Mouse (Mus musculus): ENCODE measurements around the gene Cadm4. TPM values are rescaled to one million over a fixed set of nuclear protein-coding genes. Genes with fewer than 3 reads are reported as not detected.
A peak's percentile ranks its signal among the peaks of the same experiment; 100 is the strongest.

The Cadm4 gene
- polyA plus RNA-seq, 1 experiment from 2014 or later: 8.0 TPM

DNA sequence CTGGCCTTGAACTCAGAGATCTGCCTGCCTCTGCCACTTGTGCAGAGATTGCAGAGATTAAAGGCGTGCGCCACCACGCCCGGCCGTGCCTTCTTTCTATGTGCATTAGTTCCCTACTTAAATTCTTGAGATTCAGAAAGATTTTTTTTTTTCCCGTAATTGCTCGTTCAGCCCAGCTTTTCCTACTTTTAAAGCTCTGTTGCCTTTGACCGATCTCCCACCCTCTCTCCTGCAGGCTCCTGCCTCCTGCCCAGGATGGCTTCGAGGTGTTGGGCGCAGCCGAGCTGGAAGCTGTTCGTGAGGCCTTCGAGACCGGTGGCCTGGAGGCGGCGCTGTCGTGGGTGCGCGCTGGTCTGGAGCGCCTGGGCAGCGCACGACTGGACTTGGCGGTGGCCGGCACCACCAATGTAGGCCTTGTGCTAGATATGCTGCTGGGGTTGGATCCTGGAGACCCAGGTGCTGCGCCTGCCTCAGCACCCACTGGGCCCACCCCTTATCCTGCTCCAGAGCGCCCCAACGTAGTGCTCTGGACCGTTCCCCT is 51.3 kb downstream of the Cadm4 start:
- ATAC-seq (ENCODE audit: insufficient number of reproducible peaks, low FRiP score, low TSS enrichment, low read depth): no peak
- Histone ChIP-seq H3K9ac (no peak overlapping the region), H3K4me3 (replicated peaks) (no peak overlapping the region), H3K4me1 (peaks cover 36% of the 10 kb centered on the region), H3K27ac (replicated peaks) (no peak overlapping the region), H3K36me3 (peaks cover 38% of the 10 kb centered on the region), H3K27me3 (no peaks in the 10 kb centered on the region), H3K9me3 (replicated peaks) (no peaks in the 10 kb centered on the region), H3K4me2 (replicated peaks) (no peak overlapping the region)
- 76% methylated on average over 28 of the region's 28 CpGs for WGBS

DNA sequence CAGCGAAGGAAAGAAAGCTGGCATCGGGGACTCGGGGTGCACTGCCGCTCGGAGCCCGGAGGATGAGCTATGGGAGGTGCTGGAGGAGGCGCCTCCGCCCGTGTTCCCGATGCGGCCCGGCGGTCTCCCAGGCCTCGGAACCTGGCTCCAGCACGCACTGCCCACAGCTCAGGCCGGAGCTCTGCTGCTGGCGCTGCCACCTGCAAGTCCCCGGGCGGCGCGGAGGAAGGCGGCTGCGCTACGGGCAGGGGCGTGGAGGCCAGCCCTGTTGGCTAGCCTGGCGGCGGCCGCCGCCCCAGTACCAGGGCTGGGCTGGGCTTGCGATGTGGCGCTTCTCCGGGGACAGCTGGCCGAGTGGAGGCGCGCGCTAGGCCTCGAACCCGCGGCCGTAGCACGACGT is 52.0 kb downstream of the Cadm4 start:
- Histone ChIP-seq H3K9ac (no peak overlapping the region), H3K4me2 (replicated peaks) (no peak overlapping the region), H3K36me3 (peaks cover 38% of the 10 kb centered on the region), H3K4me3 (replicated peaks) (no peak overlapping the region), H3K9me3 (replicated peaks) (no peaks in the 10 kb centered on the region), H3K27ac (replicated peaks) (no peak overlapping the region), H3K4me1 (peaks cover 36% of the 10 kb centered on the region), H3K27me3 (no peaks in the 10 kb centered on the region)
- ATAC-seq (ENCODE audit: insufficient number of reproducible peaks, low FRiP score, low TSS enrichment, low read depth): no peak
- 39% methylated on average over 42 of the region's 42 CpGs for WGBS

DNA sequence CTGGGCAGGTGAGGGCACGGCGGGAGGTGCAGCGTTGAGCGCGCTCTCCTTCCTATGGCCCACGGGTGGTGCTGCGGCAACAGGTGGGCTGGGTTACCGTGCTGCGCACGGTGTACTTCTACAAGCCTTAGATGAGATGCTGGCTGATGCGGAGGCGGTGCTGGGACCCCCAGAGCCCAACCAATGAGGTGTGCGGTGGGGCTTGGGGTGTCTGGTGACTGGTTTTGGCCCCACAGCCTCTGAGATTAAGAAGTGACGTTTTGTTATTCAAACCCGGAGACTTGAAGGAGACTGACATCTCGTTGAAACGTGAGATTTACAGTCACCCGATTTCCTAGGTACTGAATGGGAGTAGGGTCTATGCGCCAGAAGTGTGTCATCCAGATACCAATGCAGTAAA is 52.5 kb downstream of the Cadm4 start:
- H3K9ac ChIP-seq: no peak overlapping the region
- ATAC-seq (ENCODE audit: insufficient number of reproducible peaks, low FRiP score, low TSS enrichment, low read depth): no peak
- no peaks in the 10 kb centered on the region for H3K27me3 ChIP-seq
- H3K4me1 ChIP-seq: peaks cover 31% of the 10 kb centered on the region
- 45% methylated on average over 19 of the region's 19 CpGs for WGBS
- no peaks in the 10 kb centered on the region for H3K9me3 ChIP-seq (replicated peaks)
- H3K27ac ChIP-seq (replicated peaks): no peak overlapping the region
- H3K4me2 ChIP-seq (replicated peaks): no peak overlapping the region
- peaks cover 38% of the 10 kb centered on the region for H3K36me3 ChIP-seq
- H3K4me3 ChIP-seq (replicated peaks): no peak overlapping the region

DNA sequence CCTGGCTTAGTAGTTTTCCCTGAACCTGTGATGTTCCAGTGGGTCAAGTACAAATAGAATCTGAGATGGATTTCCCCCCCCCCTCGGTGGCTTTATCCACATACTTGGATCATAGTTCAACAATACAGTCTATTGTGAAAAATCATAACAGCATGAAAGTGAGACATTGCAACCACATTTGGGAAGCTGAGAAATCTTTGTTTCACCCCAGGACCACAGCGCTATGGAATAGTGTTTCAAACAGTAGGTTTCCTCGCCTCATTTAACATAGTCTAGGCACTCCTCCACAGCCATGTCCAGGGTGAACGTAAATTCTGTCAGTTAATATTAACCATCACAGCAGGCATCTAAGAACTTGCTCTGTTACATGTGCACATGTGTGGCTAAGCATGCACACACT is 55.3 kb downstream of the Cadm4 start:
- Histone ChIP-seq H3K36me3 (peaks cover 38% of the 10 kb centered on the region), H3K9ac (no peak overlapping the region), H3K27ac (replicated peaks) (no peak overlapping the region), H3K4me3 (replicated peaks) (no peak overlapping the region), H3K9me3 (replicated peaks) (no peaks in the 10 kb centered on the region), H3K27me3 (no peaks in the 10 kb centered on the region), H3K4me1 (peaks cover 19% of the 10 kb centered on the region), H3K4me2 (replicated peaks) (no peak overlapping the region)
- 85% methylated on average over 4 of the region's 4 CpGs for WGBS
- ATAC-seq (ENCODE audit: insufficient number of reproducible peaks, low FRiP score, low TSS enrichment, low read depth): no peak

DNA sequence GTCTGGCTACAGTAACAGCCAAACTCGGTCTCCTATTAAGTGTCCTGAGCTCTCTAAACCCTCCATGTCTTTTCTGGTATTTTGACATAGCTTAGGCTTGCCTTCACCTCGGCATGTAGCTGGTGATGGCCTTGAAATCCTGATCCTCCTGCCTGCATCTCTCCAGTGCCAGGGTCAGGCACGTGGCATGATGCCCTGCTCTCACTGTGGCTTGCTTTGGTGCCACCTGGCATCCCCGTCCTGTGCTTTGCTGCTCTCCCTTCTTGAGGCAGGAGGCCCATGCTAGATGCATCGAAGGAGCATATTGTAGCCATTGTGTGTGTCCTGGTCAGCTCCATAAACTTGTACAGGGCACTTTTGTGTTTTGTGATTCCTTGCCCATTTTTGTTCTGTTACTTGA is 55.8 kb downstream of the Cadm4 start:
- Histone ChIP-seq H3K4me3 (replicated peaks) (no peak overlapping the region), H3K36me3 (peaks cover 38% of the 10 kb centered on the region), H3K9ac (no peak overlapping the region), H3K4me2 (replicated peaks) (no peak overlapping the region), H3K27ac (replicated peaks) (no peak overlapping the region), H3K27me3 (no peaks in the 10 kb centered on the region), H3K4me1 (peaks cover 14% of the 10 kb centered on the region), H3K9me3 (replicated peaks) (no peaks in the 10 kb centered on the region)
- no peak for ATAC-seq (ENCODE audit: insufficient number of reproducible peaks, low FRiP score, low TSS enrichment, low read depth)
- WGBS: 80% methylated on average over 5 of the region's 5 CpGs

DNA sequence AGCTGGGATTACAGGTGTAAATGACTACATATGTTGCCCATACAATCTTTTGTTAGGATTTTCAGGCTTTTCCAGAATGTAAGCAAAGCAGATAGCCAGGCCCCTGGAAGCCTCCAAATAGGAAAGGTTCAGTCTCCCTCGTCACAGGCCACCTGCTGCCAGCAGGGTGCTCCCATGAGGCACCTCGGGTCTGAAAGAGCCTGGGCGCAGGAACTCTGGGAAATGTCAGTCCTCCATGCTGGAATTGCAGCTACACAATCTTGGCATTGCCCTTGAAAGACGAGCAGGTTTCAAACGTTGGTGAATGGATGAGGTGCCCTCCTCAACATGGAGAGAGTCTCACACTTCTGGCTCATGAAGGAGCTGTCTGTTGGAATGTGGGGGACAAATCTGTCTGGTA is 56.3 kb downstream of the Cadm4 start:
- no peak for ATAC-seq (ENCODE audit: insufficient number of reproducible peaks, low FRiP score, low TSS enrichment, low read depth)
- Histone ChIP-seq H3K36me3 (peaks cover 34% of the 10 kb centered on the region), H3K9ac (no peak overlapping the region), H3K4me1 (peaks cover 12% of the 10 kb centered on the region), H3K4me3 (replicated peaks) (no peak overlapping the region), H3K9me3 (replicated peaks) (no peaks in the 10 kb centered on the region), H3K27ac (replicated peaks) (no peak overlapping the region), H3K4me2 (replicated peaks) (no peak overlapping the region), H3K27me3 (no peaks in the 10 kb centered on the region)
- 39% methylated on average over 5 of the region's 5 CpGs for WGBS

DNA sequence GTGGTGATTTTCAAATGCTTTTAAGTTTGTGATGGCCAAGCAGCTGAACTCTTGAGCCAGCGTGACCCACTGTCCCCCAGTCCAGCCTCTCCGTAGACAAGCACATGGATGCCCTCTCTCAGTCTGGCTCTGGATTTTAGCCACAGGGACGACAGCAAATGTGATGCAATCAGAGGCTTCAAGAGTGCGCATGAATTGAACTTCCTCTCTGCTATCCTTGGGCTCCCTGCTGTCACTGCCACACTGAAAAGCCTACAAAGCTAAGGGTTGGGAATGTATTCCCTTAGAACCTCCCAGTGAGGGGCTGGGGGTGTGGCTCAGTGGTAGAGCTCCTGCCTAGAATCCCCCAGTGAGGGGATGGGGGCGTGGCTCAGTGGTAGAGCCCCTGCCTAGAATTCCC is 56.9 kb downstream of the Cadm4 start:
- H3K36me3 ChIP-seq: peaks cover 29% of the 10 kb centered on the region
- WGBS: 80% methylated on average over 5 of the region's 5 CpGs
- H3K4me2 ChIP-seq (replicated peaks): no peak overlapping the region
- H3K27me3 ChIP-seq: no peaks in the 10 kb centered on the region
- H3K27ac ChIP-seq (replicated peaks): no peak overlapping the region
- H3K9me3 ChIP-seq (replicated peaks): no peaks in the 10 kb centered on the region
- no peak overlapping the region for H3K4me3 ChIP-seq (replicated peaks)
- no peak for ATAC-seq (ENCODE audit: insufficient number of reproducible peaks, low FRiP score, low TSS enrichment, low read depth)
- H3K9ac ChIP-seq: no peak overlapping the region
- peaks cover 7% of the 10 kb centered on the region for H3K4me1 ChIP-seq

DNA sequence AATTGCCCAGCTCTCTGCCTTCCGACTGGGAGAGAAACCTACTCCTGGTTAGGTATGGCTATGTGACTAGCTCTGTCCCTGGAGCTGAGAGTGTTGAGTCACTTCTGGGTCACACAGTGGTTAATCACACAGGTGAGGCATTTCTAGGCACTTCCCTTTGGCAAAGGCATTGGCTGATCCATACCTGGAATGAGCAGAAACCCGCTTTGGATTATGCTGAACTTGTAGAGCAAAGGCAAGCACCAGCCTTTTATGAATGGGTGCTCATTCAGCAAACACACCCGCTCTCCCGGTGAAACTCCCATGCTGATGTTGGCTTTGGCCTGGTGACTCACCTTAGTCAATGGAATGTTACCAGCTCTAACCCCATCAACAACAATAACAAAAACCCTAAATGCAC is 57.9 kb downstream of the Cadm4 start:
- Histone ChIP-seq H3K4me3 (replicated peaks) (no peak overlapping the region), H3K9me3 (replicated peaks) (no peaks in the 10 kb centered on the region)

DNA sequence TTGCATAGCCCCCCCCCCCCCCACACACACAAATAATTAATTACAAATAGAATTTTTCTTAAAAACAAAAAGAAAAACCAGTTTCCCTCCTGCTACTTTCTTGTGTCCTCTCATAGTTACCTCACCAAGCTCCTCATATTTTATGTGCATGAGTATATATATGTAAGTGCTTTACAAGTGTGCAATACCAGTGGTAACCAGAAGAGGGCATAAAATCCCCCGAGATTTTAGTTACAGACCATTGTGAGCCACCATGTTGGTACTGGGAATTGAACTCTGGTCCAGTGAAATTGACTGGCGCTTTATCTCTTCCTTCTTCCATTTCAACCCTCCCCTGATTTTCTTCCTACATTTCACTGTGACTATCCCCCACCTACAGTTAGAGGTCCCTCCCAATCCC is 62.7 kb downstream of the Cadm4 start:
- peaks cover 13% of the 10 kb centered on the region for H3K4me1 ChIP-seq
- no peak overlapping the region for H3K4me3 ChIP-seq (replicated peaks)
- no peak for ATAC-seq (ENCODE audit: insufficient number of reproducible peaks, low FRiP score, low TSS enrichment, low read depth)
- H3K27ac ChIP-seq (replicated peaks): no peak overlapping the region
- 88% methylated on average over 2 of the region's 2 CpGs for whole genome bisulfite sequencing
- no peak overlapping the region for H3K4me2 ChIP-seq (replicated peaks)
- H3K27me3 ChIP-seq: no peaks in the 10 kb centered on the region
- H3K9me3 ChIP-seq (replicated peaks): no peaks in the 10 kb centered on the region
- H3K9ac ChIP-seq: no peak overlapping the region
- H3K36me3 ChIP-seq: peaks cover 9% of the 10 kb centered on the region; the same call in 1 of the 2 replicates

More for the DNA sequence above, 57.9 kb downstream of the Cadm4 start:
- 85% methylated on average over 4 of the region's 4 CpGs for WGBS
- no peak overlapping the region for H3K27ac ChIP-seq (replicated peaks)
- H3K4me1 ChIP-seq: no peaks in the 10 kb centered on the region
- no peak overlapping the region for H3K9ac ChIP-seq
- no peak for ATAC-seq (ENCODE audit: insufficient number of reproducible peaks, low FRiP score, low TSS enrichment, low read depth)
- no peaks in the 10 kb centered on the region for H3K27me3 ChIP-seq
- H3K4me2 ChIP-seq (replicated peaks): no peak overlapping the region
- H3K36me3 ChIP-seq: peaks cover 19% of the 10 kb centered on the region

DNA sequence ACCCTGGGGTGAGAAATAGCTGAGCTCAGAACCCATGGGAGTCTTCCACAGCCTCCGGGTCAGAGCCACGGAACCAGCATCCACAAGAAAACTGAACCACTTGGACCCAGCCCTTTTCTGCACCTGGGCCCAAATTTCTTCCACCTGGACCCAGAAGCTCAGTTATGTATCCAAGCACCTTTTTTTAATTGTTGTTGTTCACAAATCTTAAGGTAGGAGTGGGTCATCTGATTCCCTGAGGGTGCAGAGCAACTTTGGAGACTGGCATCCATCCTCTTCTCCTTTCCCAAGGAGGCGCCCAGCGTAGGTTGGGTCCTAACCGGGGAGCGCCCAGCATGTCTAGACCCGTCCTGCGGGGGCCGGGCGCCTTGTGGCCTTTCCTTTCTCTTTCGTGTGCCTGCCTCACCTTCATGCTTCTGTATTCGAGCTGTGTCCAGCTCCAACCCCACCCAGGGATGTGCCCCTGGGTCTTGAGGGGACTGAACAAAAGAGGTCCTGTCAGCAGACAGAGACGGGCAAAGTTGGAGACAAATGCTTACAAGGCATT is 64.3 kb downstream of the Cadm4 start, which contains the start of the genes Pinlyp and Xrcc1:
Pinlyp (minus strand) TSS at position 51 of the 547 bp plus-strand sequence.
Xrcc1 (plus strand) TSS at position 222 of the 547 bp plus-strand sequence.
- H3K27ac ChIP-seq (replicated peaks): peak within 1 kb of the TSS; percentile 84
- H3K4me1 ChIP-seq: peaks cover 13% of the 10 kb centered on the region
- ATAC-seq (ENCODE audit: insufficient number of reproducible peaks, low FRiP score, low TSS enrichment, low read depth): no peak
- no peaks in the 10 kb centered on the region for H3K9me3 ChIP-seq (replicated peaks)
- peak within 1 kb of the TSS; percentile 87 for H3K9ac ChIP-seq
- WGBS: 23% methylated on average over 13 of the region's 13 CpGs
- peak within 1 kb of the TSS; percentile 75 for H3K4me2 ChIP-seq (replicated peaks)
- H3K4me3 ChIP-seq (replicated peaks): peak within 1 kb of the TSS; percentile 82
- H3K27me3 ChIP-seq: no peaks in the 10 kb centered on the region
- peaks cover 21% of the 10 kb centered on the region; the same call in 1 of the 2 replicates for H3K36me3 ChIP-seq

DNA sequence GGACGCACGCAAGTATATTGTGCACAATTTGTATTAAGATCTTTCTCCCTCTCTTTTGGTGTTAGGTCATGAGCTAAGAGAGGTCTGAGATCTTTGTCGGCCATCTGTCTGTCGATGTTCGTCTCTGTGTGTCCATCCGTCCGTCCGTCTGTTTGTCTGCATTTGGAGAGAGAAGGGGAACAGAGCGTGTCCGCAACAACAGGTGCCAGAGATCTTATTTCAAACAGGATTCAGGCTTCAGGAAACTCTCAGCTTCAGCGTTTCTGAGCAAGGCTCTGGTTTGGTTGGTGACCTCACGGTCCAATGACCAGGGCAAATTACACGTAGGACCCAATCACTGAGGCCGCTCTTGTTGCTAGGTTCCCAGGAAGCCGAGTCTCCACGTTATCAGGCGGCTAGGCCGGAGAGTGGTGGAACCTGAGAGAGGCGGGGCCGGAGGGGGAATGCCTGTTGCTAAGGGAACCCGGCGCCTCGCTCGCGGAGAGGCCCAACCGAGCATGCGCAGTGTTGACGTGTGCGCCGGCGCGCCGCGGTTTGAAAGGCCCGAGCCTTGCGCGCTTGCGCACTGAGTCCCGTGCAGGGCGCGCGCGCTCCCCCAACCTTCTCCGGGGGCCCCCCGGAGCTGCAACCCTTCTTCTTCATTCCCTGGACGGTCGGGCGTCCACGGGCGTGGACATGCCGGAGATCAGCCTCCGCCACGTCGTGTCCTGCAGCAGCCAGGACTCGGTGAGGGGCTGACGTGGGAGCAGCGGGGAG is 65.0 kb downstream of the Cadm4 start:
- under 1% methylated on average over 57 of the region's 57 CpGs for WGBS
- no peaks in the 10 kb centered on the region for H3K9me3 ChIP-seq (replicated peaks)
- H3K27ac ChIP-seq (replicated peaks): peak overlapping the region; percentile 84
- peak overlapping the region; percentile 82 for H3K4me3 ChIP-seq (replicated peaks)
- peaks cover 25% of the 10 kb centered on the region for H3K36me3 ChIP-seq
- peak; percentile 97 for ATAC-seq (ENCODE audit: insufficient number of reproducible peaks, low FRiP score, low TSS enrichment, low read depth)
- H3K27me3 ChIP-seq: no peaks in the 10 kb centered on the region
- H3K4me1 ChIP-seq: peaks cover 13% of the 10 kb centered on the region
- peak overlapping the region; percentile 75 for H3K4me2 ChIP-seq (replicated peaks)
- H3K9ac ChIP-seq: peak overlapping the region; percentile 87
